Mouse (Mus musculus): ENCODE data around the gene S100a3. TPM values are rescaled to one million over a fixed set of nuclear protein-coding genes. Genes with fewer than 3 reads are reported as not detected.

Gene S100a3
- total and polyA plus RNA-seq, 2 experiments from 2014 or later: 0.10 to 0.51 TPM

DNA sequence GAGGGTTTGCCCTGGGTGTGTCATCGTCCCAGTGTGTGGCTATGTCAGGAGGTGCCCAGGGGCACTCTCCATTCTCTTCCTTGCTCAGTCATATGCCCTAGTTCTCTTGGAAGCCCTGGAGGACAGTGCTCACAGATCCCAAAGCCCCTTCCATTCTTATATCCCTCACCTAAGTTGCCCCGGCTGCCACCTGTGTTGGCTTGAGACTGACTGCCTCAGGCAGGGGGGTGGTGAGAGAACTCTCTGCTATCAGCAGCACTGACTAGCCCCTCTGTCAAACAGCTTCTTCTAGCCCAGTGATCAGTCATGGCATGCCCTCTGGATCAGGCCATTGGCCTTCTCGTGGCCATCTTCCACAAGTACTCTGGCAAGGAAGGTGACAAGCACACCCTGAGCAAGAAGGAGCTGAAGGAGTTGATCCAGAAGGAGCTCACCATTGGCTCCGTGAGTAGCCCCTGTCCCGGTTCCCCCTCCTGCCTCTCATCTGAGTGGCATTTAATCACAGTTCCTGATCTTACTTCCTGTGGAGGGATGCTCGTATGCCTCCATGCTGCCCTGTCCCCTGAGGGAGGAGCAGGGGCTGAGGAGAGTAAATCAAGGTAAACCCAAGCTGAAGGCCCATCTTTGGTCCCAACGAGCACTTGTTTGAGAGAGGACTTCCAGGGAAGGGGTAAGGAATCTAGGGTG is 53.2 kb downstream of the S100a3 start:
- no peaks in the 10 kb centered on the region for H3K27me3 ChIP-seq (ENCODE audit: insufficient read depth, low read length)
- no peaks in the 10 kb centered on the region for H3K9me3 ChIP-seq (ENCODE audit: low read length)
- H3K4me1 ChIP-seq (ENCODE audit: insufficient read depth): 0 out of 2 replicates have a peak, but pooled peaks cover 3% of the 10 kb centered on the region
- H3K9ac ChIP-seq: no peak overlapping the region
- H3K36me3 ChIP-seq (ENCODE audit: insufficient read depth): no peaks in the 10 kb centered on the region
- H3K4me3 ChIP-seq (ENCODE audit: low read depth, low read length): peak overlapping the region; percentile 20; the same call in 1 of the 2 replicates
- no peak overlapping the region for H3K27ac ChIP-seq (ENCODE audit: low read depth, low read length)
- DNase-seq (no peak), ATAC-seq (no peak)
- peak overlapping the region; percentile 53; the same call in 1 of the 2 replicates for H3K4me2 ChIP-seq (ENCODE audit: low read depth)
- TF ChIP-seq CTCF (IDR thresholded peaks at IDR 0.05; ENCODE audit: low read depth): no peak
- 80% methylated on average over 7 of the region's 7 CpGs for WGBS

DNA sequence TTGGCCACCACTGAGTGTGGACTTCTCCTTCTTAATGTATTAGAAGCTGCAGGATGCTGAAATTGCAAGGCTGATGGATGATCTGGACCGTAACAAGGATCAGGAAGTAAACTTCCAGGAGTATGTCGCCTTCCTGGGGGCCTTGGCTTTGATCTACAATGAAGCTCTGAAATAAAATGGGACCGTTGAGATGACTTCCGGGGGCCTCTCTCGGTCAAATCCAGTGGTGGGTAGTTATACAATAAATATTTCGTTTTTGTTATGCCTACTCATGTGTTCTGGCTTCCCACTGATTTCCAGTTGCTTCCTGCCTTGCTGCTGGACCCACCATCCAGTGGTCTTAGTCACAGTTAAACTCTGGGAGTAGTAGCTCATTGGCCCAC is 53.8 kb downstream of the S100a3 start:
- Histone ChIP-seq H3K27ac (ENCODE audit: low read depth, low read length) (no peak overlapping the region), H3K27me3 (ENCODE audit: insufficient read depth, low read length) (no peaks in the 10 kb centered on the region), H3K36me3 (ENCODE audit: insufficient read depth) (no peaks in the 10 kb centered on the region), H3K4me2 (ENCODE audit: low read depth) (no peak overlapping the region), H3K9ac (no peak overlapping the region), H3K4me3 (ENCODE audit: low read depth, low read length) (no peak overlapping the region), H3K9me3 (ENCODE audit: low read length) (no peaks in the 10 kb centered on the region), H3K4me1 (ENCODE audit: insufficient read depth) (0 out of 2 replicates have a peak, but pooled peaks cover 3% of the 10 kb centered on the region)
- DNase-seq (no peak), ATAC-seq (no peak)
- TF ChIP-seq CTCF (IDR thresholded peaks at IDR 0.05; ENCODE audit: low read depth): no peak
- WGBS: 88% methylated on average over 6 of the region's 6 CpGs

DNA sequence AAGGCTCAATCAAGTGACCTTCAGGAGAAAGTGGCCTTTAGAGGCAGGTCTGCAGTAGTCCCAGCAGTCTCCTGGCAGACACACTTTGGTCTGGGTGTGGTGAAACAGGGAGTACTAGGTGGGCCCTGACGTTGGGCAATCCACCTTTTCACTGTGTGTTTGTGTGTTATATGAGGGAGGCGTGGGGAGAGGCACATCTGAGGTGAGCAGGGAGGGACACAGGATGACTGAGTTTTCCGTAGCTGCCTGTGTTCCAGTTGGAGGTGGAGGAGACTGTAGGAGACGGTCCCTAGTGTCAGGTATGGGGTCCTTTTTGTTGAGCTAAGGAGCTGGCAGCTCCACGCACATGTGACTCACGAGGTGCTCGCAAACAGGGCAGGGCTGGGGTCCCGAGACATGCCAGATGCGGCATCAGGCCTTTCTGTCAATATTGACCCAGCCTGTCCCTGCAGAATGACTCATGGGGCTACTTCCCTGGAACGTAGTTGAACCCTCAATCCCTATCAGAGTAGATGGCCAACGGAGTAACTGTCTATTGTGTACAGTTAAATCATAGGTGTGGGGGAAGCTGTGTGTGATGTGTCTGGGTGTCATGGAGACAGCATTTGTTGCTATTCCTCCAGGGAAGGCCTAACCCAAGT is 54.4 kb downstream of the S100a3 start:
- Histone ChIP-seq H3K9me3 (ENCODE audit: low read length) (no peaks in the 10 kb centered on the region), H3K4me3 (ENCODE audit: low read depth, low read length) (no peak overlapping the region), H3K27me3 (ENCODE audit: insufficient read depth, low read length) (no peaks in the 10 kb centered on the region), H3K4me1 (ENCODE audit: insufficient read depth) (0 out of 2 replicates have a peak, but pooled peaks cover 3% of the 10 kb centered on the region), H3K9ac (no peak overlapping the region), H3K27ac (ENCODE audit: low read depth, low read length) (no peak overlapping the region), H3K36me3 (ENCODE audit: insufficient read depth) (no peaks in the 10 kb centered on the region), H3K4me2 (ENCODE audit: low read depth) (no peak overlapping the region)
- DNase-seq: no peak
- no peak for TF ChIP-seq CTCF (IDR thresholded peaks at IDR 0.05; ENCODE audit: low read depth)
- 84% methylated on average over 11 of the region's 11 CpGs for WGBS
- ATAC-seq: no peak

DNA sequence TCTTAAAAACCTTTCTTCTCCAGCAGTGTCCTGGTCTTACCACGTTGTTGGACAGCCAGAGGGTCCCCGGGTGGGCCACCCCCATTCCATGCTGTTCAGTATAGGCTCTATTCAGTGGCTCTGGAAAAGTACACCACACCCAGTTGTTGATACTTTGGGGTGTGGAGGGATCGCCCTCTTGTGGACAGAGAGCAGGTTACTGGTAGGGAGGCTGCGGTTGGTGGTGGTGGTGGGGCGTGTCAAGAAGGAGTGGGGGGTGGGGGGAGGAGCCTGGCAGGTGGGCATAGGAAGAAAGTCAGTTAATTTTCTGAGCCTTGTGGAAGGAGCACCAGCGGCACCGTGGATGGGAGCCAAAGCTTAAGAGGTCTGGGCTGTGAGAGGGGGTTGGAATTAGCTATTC is 55.0 kb downstream of the S100a3 start:
- no peak overlapping the region for H3K9ac ChIP-seq
- peak; percentile 70; the same call in 1 of the 2 replicates for ATAC-seq
- DNase-seq: peak; percentile 60
- no peak overlapping the region for H3K4me3 ChIP-seq (ENCODE audit: low read depth, low read length)
- no peaks in the 10 kb centered on the region for H3K9me3 ChIP-seq (ENCODE audit: low read length)
- no peaks in the 10 kb centered on the region for H3K27me3 ChIP-seq (ENCODE audit: insufficient read depth, low read length)
- peak; percentile 68 for TF ChIP-seq CTCF (IDR thresholded peaks at IDR 0.05; ENCODE audit: low read depth)
- WGBS: 8% methylated on average over 7 of the region's 7 CpGs
- H3K4me2 ChIP-seq (ENCODE audit: low read depth): no peak overlapping the region
- no peak overlapping the region for H3K27ac ChIP-seq (ENCODE audit: low read depth, low read length)
- H3K36me3 ChIP-seq (ENCODE audit: insufficient read depth): no peaks in the 10 kb centered on the region
- H3K4me1 ChIP-seq (ENCODE audit: insufficient read depth): 0 out of 2 replicates have a peak, but pooled peaks cover 3% of the 10 kb centered on the region

- TF ChIP-seq CTCF (IDR thresholded peaks at IDR 0.05; ENCODE audit: low read depth): no peak
- Histone ChIP-seq H3K36me3 (ENCODE audit: insufficient read depth) (no peaks in the 10 kb centered on the region), H3K27me3 (ENCODE audit: insufficient read depth, low read length) (no peaks in the 10 kb centered on the region), H3K9me3 (ENCODE audit: low read length) (no peaks in the 10 kb centered on the region), H3K4me1 (ENCODE audit: insufficient read depth) (0 out of 2 replicates have a peak, but pooled peaks cover 3% of the 10 kb centered on the region), H3K9ac (no peak overlapping the region), H3K27ac (ENCODE audit: low read depth, low read length) (no peak overlapping the region), H3K4me3 (ENCODE audit: low read depth, low read length) (no peak overlapping the region), H3K4me2 (ENCODE audit: low read depth) (no peak overlapping the region)
- no peak for DNase-seq
- no peak for ATAC-seq
- WGBS: 77% methylated on average over 1 of the region's 1 CpGs
These were observed 55.5 kb downstream of the S100a3 start for GRCm38 (mm10) chr3:90615911-90616310.

DNA sequence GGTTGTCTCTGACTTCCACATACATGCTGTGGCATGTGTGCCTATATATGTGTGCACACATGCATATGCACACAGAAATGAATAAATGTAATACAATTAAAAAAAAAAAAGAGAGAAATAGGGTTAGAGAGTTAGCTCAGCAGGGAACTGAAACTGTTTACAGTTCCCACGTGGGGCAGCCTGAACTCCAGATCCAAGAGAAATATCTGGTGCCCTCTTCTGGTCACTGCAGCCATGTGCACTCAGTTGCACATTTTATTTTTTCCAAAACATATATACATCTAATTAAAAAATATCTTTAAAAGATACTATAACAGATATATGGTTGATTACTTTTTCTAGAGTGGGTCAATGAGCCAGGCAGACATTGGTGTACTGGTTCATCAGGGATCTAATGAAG is 57.2 kb downstream of the S100a3 start:
- ATAC-seq (no peak), DNase-seq (no peak)
- no peaks in the 10 kb centered on the region for H3K27me3 ChIP-seq (ENCODE audit: insufficient read depth, low read length)
- no peak overlapping the region for H3K27ac ChIP-seq (ENCODE audit: low read depth, low read length)
- H3K36me3 ChIP-seq (ENCODE audit: insufficient read depth): no peaks in the 10 kb centered on the region
- 14% methylated on average over 1 of the region's 1 CpGs for WGBS
- no peak overlapping the region for H3K4me2 ChIP-seq (ENCODE audit: low read depth)
- H3K4me3 ChIP-seq (ENCODE audit: low read depth, low read length): no peak overlapping the region
- H3K4me1 ChIP-seq (ENCODE audit: insufficient read depth): 0 out of 2 replicates have a peak, but pooled peaks cover 3% of the 10 kb centered on the region
- H3K9ac ChIP-seq: no peak overlapping the region
- H3K9me3 ChIP-seq (ENCODE audit: low read length): no peaks in the 10 kb centered on the region
- no peak for TF ChIP-seq CTCF (IDR thresholded peaks at IDR 0.05; ENCODE audit: low read depth)

- WGBS: 55% methylated on average over 7 of the region's 7 CpGs
These were observed 61.2 kb downstream of the S100a3 start for GRCm38 (mm10) chr3:90621552-90621951.

More at GRCm38 (mm10) chr3:90621552-90621951, 61.2 kb downstream of the S100a3 start:
- no peak overlapping the region for H3K4me2 ChIP-seq (ENCODE audit: low read depth)
- H3K9me3 ChIP-seq (ENCODE audit: low read length): no peaks in the 10 kb centered on the region
- ATAC-seq (no peak), DNase-seq (no peak)
- no peaks in the 10 kb centered on the region for H3K27me3 ChIP-seq (ENCODE audit: insufficient read depth, low read length)
- H3K27ac ChIP-seq (ENCODE audit: low read depth, low read length): no peak overlapping the region
- no peak overlapping the region for H3K4me3 ChIP-seq (ENCODE audit: low read depth, low read length)
- H3K36me3 ChIP-seq (ENCODE audit: insufficient read depth): no peaks in the 10 kb centered on the region
- no peak overlapping the region for H3K9ac ChIP-seq
- H3K4me1 ChIP-seq (ENCODE audit: insufficient read depth): peaks cover 10% of the 10 kb centered on the region; the same call in 1 of the 2 replicates
- TF ChIP-seq CTCF (IDR thresholded peaks at IDR 0.05; ENCODE audit: low read depth): no peak

Data from forebrain, postnatal 0 days (tissue).